Mouse (Mus musculus) limb, embryonic 14.5 days (tissue): ENCODE data around the gene Armcx4. TPM values are rescaled to one million over a fixed set of nuclear protein-coding genes. Genes with fewer than 3 reads are reported as not detected.

ENCODE experiments used
- ATAC-seq: fragments of 200-750 bp; cut with Nextera tagmentation; 2 replicates; pipeline ENCODE4 v1.8.0; 2017; ENCODE audit warnings: low read depth, moderate number of reproducible peaks, moderate TSS enrichment; ENCODE audit not compliant: low FRiP score
- DNase-seq: peaks from one replicate; pipeline ENCODE4 v3.0.0-alpha.2; 2015; ENCODE audit warnings: low spot score
- H3K27ac ChIP-seq: fragments of 300-500 bp; sonication (generic); replicated peaks from 2 replicates; pipeline ENCODE4 v1.5.1; 2014; ENCODE audit warnings: low read depth, mild to moderate bottlenecking, low read length, moderate library complexity, mixed read lengths
- H3K27me3 ChIP-seq: fragments of 300-500 bp; sonication (generic); 2 replicates; pipeline ENCODE4 v1.6.1; 2014; ENCODE audit warnings: low read length, mixed read lengths; ENCODE audit not compliant: control insufficient read depth, insufficient read depth
- H3K36me3 ChIP-seq: fragments of 300-500 bp; sonication (generic); 2 replicates; pipeline ENCODE4 v1.6.1; 2014; ENCODE audit warnings: mild to moderate bottlenecking, low read length, moderate library complexity, mixed read lengths; ENCODE audit not compliant: control insufficient read depth, insufficient read depth
- H3K4me1 ChIP-seq: fragments of 300-500 bp; sonication (generic); 2 replicates; pipeline ENCODE4 v1.6.1; 2014; ENCODE audit warnings: antibody characterized with exemption, low read length, mixed read lengths; ENCODE audit not compliant: control insufficient read depth, insufficient read depth
- H3K4me2 ChIP-seq: fragments of 300-500 bp; sonication (generic); replicated peaks from 2 replicates; pipeline ENCODE4 v1.6.1; 2014; ENCODE audit warnings: low read depth, mild to moderate bottlenecking, low read length, moderate library complexity; ENCODE audit not compliant: severe bottlenecking
- H3K4me3 ChIP-seq: fragments of 300-500 bp; sonication (generic); replicated peaks from 2 replicates; pipeline ENCODE4 v1.5.1; 2014; ENCODE audit warnings: low read length
- H3K9ac ChIP-seq: fragments of 300-500 bp; sonication (generic); 2 replicates; pipeline ENCODE4 v1.6.1; 2014; ENCODE audit warnings: mild to moderate bottlenecking, low read depth, low read length, moderate library complexity; ENCODE audit not compliant: severe bottlenecking
- H3K9me3 ChIP-seq: fragments of 300-500 bp; sonication (generic); 2 replicates; pipeline ENCODE4 v1.6.1; 2016; ENCODE audit warnings: low read length; ENCODE audit not compliant: control insufficient read depth
- POLR2A ChIP-seq: fragments of 200-500 bp; IDR thresholded peaks from 2 replicates; pipeline ENCODE4 v1.8.0; 2012; ENCODE audit warnings: inconsistent platforms, mild to moderate bottlenecking, moderate library complexity, borderline replicate concordance; ENCODE audit not compliant: insufficient read depth, insufficient read length; ENCODE audit errors: extremely low read depth
- WGBS: fragments of 180-500 bp; shearing (Covaris S2); extraction: QIAGEN DNeasy Blood & Tissue Kit; methylation state at CpG from one replicate; pipeline ENCODE4 v1.1.7; 2014; 5-methylcytosine and 5-hydroxymethylcytosine counted together
- polyA plus RNA-seq, 2 experiments: library from polyadenylated mRNA; depleted of rRNA in 1 of 2; stranded (reverse) in 1 of 2; unstranded in 1 of 2; fragments of >200 nt; fragmentation: Nextera tagmentation in 1 of 2; extraction: Ambion mirVana in 1 of 2; gene quantifications; 2 replicates each; pipeline versions ENCODE4 v1.2.1 to v1.2.3; 2012 to 2014

Gene Armcx4
- polyA plus RNA-seq (2012; rRNA removed) (22.3 and 30.9 TPM in 2 replicates), polyA plus RNA-seq (2014; fragmentation: Nextera tagmentation; extraction: Ambion mirVana) (7.1 TPM in 2 replicates)

DNA sequence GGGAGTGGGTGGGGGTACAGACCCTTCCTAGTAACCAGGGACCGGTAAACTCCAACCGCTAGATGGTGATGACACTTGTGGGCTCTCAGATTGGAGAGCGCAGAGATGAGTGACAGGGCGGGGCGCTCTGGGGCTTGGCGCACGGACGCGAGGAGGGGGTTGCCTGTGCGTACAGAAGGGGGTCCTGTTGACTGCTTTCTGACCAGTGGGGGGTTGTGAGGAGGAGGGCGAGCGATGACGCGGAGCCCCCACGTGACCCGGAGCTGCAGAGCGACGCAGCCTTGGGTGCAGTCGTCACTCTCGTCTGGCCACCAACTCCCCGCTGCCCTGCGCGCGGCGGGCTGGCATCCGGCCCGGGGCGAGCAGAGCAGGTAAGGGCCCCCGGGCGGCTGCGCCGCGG is at the start of gene Armcx4:
Gene Armcx4 (plus strand): TSS at position 253 of the 400 bp plus-strand sequence.
- no peaks in the 10 kb centered on the region for H3K27me3 ChIP-seq
- no peak for TF ChIP-seq POLR2A
- H3K36me3 ChIP-seq: peaks cover 23% of the 10 kb centered on the region
- H3K4me1 ChIP-seq: no peaks in the 10 kb centered on the region
- no peaks in the 10 kb centered on the region for H3K9me3 ChIP-seq
- ATAC-seq (peak; percentile 93), DNase-seq (peak; percentile 78)
- H3K4me3 ChIP-seq: peak within 1 kb of the TSS; percentile 54
- H3K4me2 ChIP-seq: peak within 1 kb of the TSS; percentile 47
- peak within 1 kb of the TSS; percentile 76 for H3K9ac ChIP-seq
- 20% methylated on average over 24 of the region's 33 CpGs for WGBS
- peak within 1 kb of the TSS; percentile 84 for H3K27ac ChIP-seq

- no peak for TF ChIP-seq POLR2A
- no peak for DNase-seq
- 71% methylated on average over 10 of the region's 10 CpGs for WGBS
Measured at GRCm38 (mm10) chrX:134641000-134641760, 45.1 kb upstream of the Armcx4 start.

GRCm38 (mm10) chrX:134646338-134646737 is 40.0 kb upstream of the Armcx4 start:
- Histone ChIP-seq H3K9ac (no peak overlapping the region), H3K9me3 (no peaks in the 10 kb centered on the region), H3K4me1 (no peaks in the 10 kb centered on the region), H3K4me3 (no peak overlapping the region), H3K27ac (no peak overlapping the region), H3K27me3 (no peaks in the 10 kb centered on the region), H3K4me2 (no peak overlapping the region), H3K36me3 (no peaks in the 10 kb centered on the region)
- no peak for ATAC-seq
- WGBS: 90% methylated on average over 1 of the region's 1 CpGs
- no peak for DNase-seq
- TF ChIP-seq POLR2A: no peak

More at GRCm38 (mm10) chrX:134641000-134641760, 45.1 kb upstream of the Armcx4 start:
- H3K9me3 ChIP-seq: no peaks in the 10 kb centered on the region
- H3K4me1 ChIP-seq: no peaks in the 10 kb centered on the region
- no peak for ATAC-seq
- H3K27me3 ChIP-seq: no peaks in the 10 kb centered on the region
- H3K27ac ChIP-seq: no peak overlapping the region
- H3K9ac ChIP-seq: no peak overlapping the region
- no peaks in the 10 kb centered on the region for H3K36me3 ChIP-seq
- no peak overlapping the region for H3K4me2 ChIP-seq
- no peak overlapping the region for H3K4me3 ChIP-seq

GRCm38 (mm10) chrX:134647421-134647820 is 38.9 kb upstream of the Armcx4 start:
- H3K27ac ChIP-seq: no peak overlapping the region
- H3K36me3 ChIP-seq: no peaks in the 10 kb centered on the region
- H3K4me2 ChIP-seq: no peak overlapping the region
- ATAC-seq (no peak), DNase-seq (no peak)
- no peaks in the 10 kb centered on the region for H3K4me1 ChIP-seq
- no peak for TF ChIP-seq POLR2A
- no peak overlapping the region for H3K4me3 ChIP-seq
- no peaks in the 10 kb centered on the region for H3K9me3 ChIP-seq
- H3K9ac ChIP-seq: no peak overlapping the region
- WGBS: 63% methylated on average over 8 of the region's 8 CpGs
- H3K27me3 ChIP-seq: no peaks in the 10 kb centered on the region

DNA sequence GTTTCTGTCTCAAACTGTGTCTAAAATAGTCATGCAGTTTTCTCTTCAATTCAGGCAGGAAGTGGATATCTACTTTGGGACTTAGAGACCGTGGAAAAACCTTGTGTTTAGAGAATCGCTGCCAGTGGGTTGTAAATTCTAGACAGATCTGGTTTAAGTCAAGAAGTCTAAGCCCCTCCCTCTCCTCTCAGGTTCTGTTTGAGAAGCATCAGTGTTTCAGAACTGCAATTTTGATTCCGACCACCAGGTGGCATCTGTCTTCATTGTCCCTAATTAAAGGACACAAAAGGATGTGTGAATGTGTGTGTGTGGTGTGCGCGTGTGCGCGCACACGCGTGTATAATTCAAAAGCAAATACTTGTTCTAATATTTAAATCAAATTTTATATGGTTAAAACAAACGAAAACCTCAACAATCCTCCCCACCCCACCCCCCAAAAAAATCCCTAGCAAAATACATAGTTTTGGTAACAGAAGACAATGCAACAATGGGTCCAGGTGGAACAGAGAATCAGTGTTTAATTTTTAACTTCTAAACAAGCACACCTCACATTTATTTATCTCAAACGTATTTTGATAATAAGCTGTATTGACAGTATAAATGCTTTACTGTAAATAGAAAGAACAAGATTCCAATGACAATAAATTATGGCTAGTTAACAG is 38.2 kb upstream of the Armcx4 start:
- peak; percentile 87 for ATAC-seq
- H3K27ac ChIP-seq: no peak overlapping the region
- no peak overlapping the region for H3K4me2 ChIP-seq
- no peak overlapping the region for H3K9ac ChIP-seq
- WGBS: 21% methylated on average over 11 of the region's 11 CpGs
- H3K4me1 ChIP-seq: no peaks in the 10 kb centered on the region
- no peaks in the 10 kb centered on the region for H3K36me3 ChIP-seq
- no peaks in the 10 kb centered on the region for H3K27me3 ChIP-seq
- no peak overlapping the region for H3K4me3 ChIP-seq
- TF ChIP-seq POLR2A: no peak
- no peaks in the 10 kb centered on the region for H3K9me3 ChIP-seq
- peak; percentile 95 for DNase-seq
